Mouse (Mus musculus): Measurements from ENCODE around the gene Syt6. TPM values are rescaled to one million over a fixed set of nuclear protein-coding genes. Genes with fewer than 3 reads are reported as not detected.

Gene Syt6
- 18.7 and 25.7 TPM in 2 replicates for polyA plus RNA-seq (2012; rRNA removed)

DNA sequence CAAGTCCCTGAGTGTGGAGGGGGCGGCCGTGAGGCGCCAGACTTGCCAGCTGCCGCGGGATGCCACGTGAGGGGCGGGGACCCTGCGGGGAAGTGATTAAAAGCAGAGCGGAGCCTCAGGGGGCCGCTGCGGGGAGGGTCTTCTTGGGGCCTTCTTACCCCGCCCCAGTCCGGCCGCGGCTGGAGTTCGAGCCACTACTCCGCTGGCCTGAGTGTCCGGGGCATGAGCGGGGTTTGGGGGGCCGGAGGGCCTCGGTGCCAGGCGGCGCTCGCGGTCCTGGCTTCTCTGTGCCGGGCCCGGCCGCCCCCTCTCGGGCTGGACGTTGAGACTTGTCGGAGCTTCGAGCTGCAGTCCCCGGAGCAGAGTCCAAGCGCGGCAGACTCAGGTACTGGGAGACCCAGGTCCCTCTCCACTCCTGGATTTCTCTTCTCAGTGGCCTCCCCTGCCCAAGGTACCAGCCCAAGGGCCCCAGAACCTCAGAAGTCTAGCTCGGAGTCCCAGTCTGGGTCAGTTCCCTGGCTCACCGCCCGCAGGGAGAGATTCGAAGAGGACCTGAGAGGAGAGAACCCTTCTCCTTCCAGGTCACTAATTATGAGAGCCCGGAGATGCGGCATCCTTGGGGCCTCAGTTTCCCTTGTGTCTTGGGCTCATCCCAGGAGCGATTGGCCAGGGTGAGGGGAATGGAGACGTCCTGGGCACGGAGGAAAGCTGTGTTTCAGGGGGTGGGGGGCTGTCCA is at the start of gene Syt6:
TSS of gene Syt6 (plus strand) at position 76 of the 737 bp plus-strand sequence.

DNA sequence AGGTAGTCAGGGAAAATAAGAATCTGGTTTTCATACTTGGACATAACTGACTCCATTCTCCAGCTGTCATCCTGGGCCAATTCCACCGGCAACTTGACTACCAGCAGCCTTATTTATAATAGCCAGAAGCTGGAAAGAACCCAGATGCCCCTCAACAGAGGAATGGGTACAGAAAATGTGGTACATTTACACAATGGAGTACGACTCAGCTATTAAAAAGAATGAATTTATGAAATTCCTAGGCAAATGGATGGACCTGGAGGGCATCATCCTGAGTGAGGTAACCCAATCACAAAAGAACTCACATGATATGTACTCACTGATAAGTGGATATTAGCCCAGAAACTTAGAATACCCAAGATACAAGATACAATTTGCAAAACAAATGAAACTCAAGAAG is 70.9 kb downstream of the Syt6 start, which contains the start of gene Atg4a-ps:
TSS of gene Atg4a-ps (minus strand) at position 101 of the 400 bp plus-strand sequence.

Other genes with a start within 250 kb of the Syt6 start
- gene Atg4a-ps, start 70.8 kb downstream of the Syt6 start, polyA plus RNA-seq (2012; rRNA removed), result 0.05 TPM in 1 of 2 replicates, not detected in the other
- gene Olfml3, start 162.8 kb downstream of the Syt6 start, polyA plus RNA-seq (2012; rRNA removed), result 4.0 and 7.3 TPM in 2 replicates
- not detected in 2 replicates for gene Gm10964, start 164.1 kb downstream of the Syt6 start, polyA plus RNA-seq (2012; rRNA removed)
- 26.1 and 27.7 TPM in 2 replicates for gene Hipk1, start 216.3 kb downstream of the Syt6 start, polyA plus RNA-seq (2012; rRNA removed)
- 8.3 and 8.9 TPM in 2 replicates for gene Dclre1b, start 234.2 kb downstream of the Syt6 start, polyA plus RNA-seq (2012; rRNA removed)
- 22.8 and 23.6 TPM in 2 replicates for gene Ap4b1, start 234.3 kb downstream of the Syt6 start, polyA plus RNA-seq (2012; rRNA removed)
- 0.17 and 0.36 TPM in 2 replicates for gene Gm43064, start 234.3 kb downstream of the Syt6 start, polyA plus RNA-seq (2012; rRNA removed)